Mouse (Mus musculus) liver, embryonic 14.5 days (tissue): ENCODE measurements at regions not wholly inside any gene's neighbourhood (a gene's known extent, or its start where the extent isn't known, plus 50 kb on each side); places are given as distances from the start of the nearest gene placed in this dataset.

ENCODE experiments used
- CTCF ChIP-seq: IDR thresholded peaks from 2 replicates; pipeline ENCODE4 v1.5.1; 2016; ENCODE audit warnings: antibody characterized with exemption, low read depth, control low read depth
- EP300 ChIP-seq: IDR thresholded peaks from 2 replicates; pipeline ENCODE4 v1.6.1; 2016; ENCODE audit warnings: antibody characterized with exemption, low read depth

DNA sequence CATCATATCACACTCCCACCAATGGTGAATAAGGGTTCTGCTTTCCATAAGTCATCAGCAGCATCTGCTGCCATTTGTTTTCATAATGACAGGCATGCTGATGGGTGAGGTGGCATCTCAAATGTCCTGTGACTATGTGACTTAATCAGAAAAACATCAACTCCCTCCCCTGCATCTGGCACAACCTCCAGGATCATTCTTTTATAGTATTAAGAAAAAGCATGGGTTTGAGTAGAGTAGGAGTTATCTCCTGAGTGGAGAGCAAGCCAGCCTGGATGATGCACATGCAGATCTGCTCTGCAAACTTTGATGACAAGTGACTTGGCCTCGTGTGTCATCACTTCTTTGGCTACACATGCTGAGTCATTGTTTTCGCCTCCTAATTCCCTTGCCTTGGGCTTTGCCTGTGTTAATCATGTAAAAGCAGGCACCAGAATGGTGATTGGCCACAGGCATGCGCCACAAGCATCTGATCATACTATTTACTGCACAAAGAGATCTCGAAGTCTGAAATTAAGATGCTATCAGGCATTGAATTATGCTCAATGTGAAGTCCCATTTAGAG lies 335.9 kb downstream of the Rnf144a start:
- TF ChIP-seq CTCF: no peak
- no peak for TF ChIP-seq EP300
